Comparison of ENCODE assay signal across 8 mouse cellular contexts in genomic region chr5:65106876-65107772, GRCm38 (mm10). TPM values are rescaled to one million over a fixed set of nuclear protein-coding genes. Genes with fewer than 3 reads are reported as not detected.
DNase-seq lines count a peak whose midpoint lies in the region; ATAC-seq and TF ChIP-seq lines count a peak whose summit lies in the region.

Gene Klhl5 (plus strand): TSS chr5:65107539.

- peak within 1 kb of the TSS; percentile 87 for H3ac ChIP-seq in C2C12 (ENCODE audit: control insufficient read depth, insufficient read length, low read depth)

- ATAC-seq in erythroblast, adult 5-6 weeks (replicated peaks; ENCODE audit: low FRiP score, poor library complexity, severe bottlenecking) = peak; percentile 62
- ATAC-seq in heart, embryonic 11.5 days (replicated peaks; ENCODE audit: insufficient number of reproducible peaks, low FRiP score, low TSS enrichment) = peak; percentile 91
- ATAC-seq in kidney, embryonic 16.5 days (ENCODE audit: low FRiP score, low TSS enrichment) = peak; percentile 98

- peaks cover 13% of the 10 kb centered on the region for H3K4me1 ChIP-seq in heart, embryonic 11.5 days (ENCODE audit: control insufficient read depth, insufficient read depth, low read length)
- peaks cover 26% of the 10 kb centered on the region; the same call in 1 of the 2 replicates for H3K4me1 ChIP-seq in kidney, embryonic 16.5 days (ENCODE audit: insufficient read depth, low read length)

- H3K4me3 ChIP-seq in C2C12 (ENCODE audit: insufficient read depth, poor library complexity, severe bottlenecking) = peak within 1 kb of the TSS; percentile 43
- peak within 1 kb of the TSS; percentile 92 for H3K4me3 ChIP-seq in heart, embryonic 11.5 days (ENCODE audit: low read depth, low read length)
- H3K4me3 ChIP-seq in kidney, embryonic 16.5 days (ENCODE audit: low read length) = peak within 1 kb of the TSS; percentile 85

- TF ChIP-seq CTCF in C2C12 (IDR thresholded peaks at IDR 0.05; ENCODE audit: control insufficient read depth, insufficient read depth, insufficient read length) = no peak

- H3K79me2 ChIP-seq in C2C12 (ENCODE audit: control insufficient read depth, insufficient read depth) = no peaks in the 10 kb centered on the region

- no peaks in the 10 kb centered on the region for H3K9me3 ChIP-seq in heart, embryonic 11.5 days (replicated peaks; ENCODE audit: control insufficient read depth, low read length)
- H3K9me3 ChIP-seq in kidney, embryonic 16.5 days (ENCODE audit: low read length) = no peaks in the 10 kb centered on the region

- H3K36me3 ChIP-seq in C2C12 (ENCODE audit: control insufficient read depth, insufficient read depth) = no peaks in the 10 kb centered on the region
- no peaks in the 10 kb centered on the region for H3K36me3 ChIP-seq in heart, embryonic 11.5 days (ENCODE audit: control insufficient read depth, insufficient read depth, low read length)
- H3K36me3 ChIP-seq in kidney, embryonic 16.5 days (ENCODE audit: insufficient read depth, low read length) = no peaks in the 10 kb centered on the region

- H3K27ac ChIP-seq in heart, embryonic 11.5 days (ENCODE audit: low read depth, low read length) = peak within 1 kb of the TSS; percentile 86
- peak within 1 kb of the TSS; percentile 80 for H3K27ac ChIP-seq in kidney, embryonic 16.5 days (ENCODE audit: low read length)

- peak within 1 kb of the TSS; percentile 82 for H3K4me2 ChIP-seq in heart, embryonic 11.5 days
- peak within 1 kb of the TSS; percentile 78 for H3K4me2 ChIP-seq in kidney, embryonic 16.5 days (replicated peaks; ENCODE audit: low read depth, low read length)

- no peaks in the 10 kb centered on the region for H3K79me3 ChIP-seq in C2C12 (ENCODE audit: low read depth)

- peak within 1 kb of the TSS; percentile 90 for H3K9ac ChIP-seq in heart, embryonic 11.5 days (ENCODE audit: low read depth, low read length)
- peak within 1 kb of the TSS; percentile 89 for H3K9ac ChIP-seq in kidney, embryonic 16.5 days (replicated peaks; ENCODE audit: low read length)

- WGBS in heart, embryonic 11.5 days (ENCODE audit: insufficient replicate concordance) = 4% methylated on average over 29 of the region's 56 CpGs
- WGBS in kidney, embryonic 16.5 days = 4% methylated on average over 43 of the region's 56 CpGs

- DNase-seq in brain, adult 2 months (ENCODE audit: low read depth, low spot score) = peak; percentile 85
- DNase-seq in liver = peak; percentile 91
- peak; percentile 48 to 72 for DNase-seq in monocyte, adult 2 months (ENCODE audit: low read depth in 1 of 2, low spot score in 2 of 2)
- DNase-seq in spleen, postnatal 36 days (ENCODE audit: low spot score in 2 of 2) = peak; percentile 74 to 77

- H3K27me3 ChIP-seq in C2C12 (ENCODE audit: control insufficient read depth, insufficient read depth, insufficient read length) = no peaks in the 10 kb centered on the region
- H3K27me3 ChIP-seq in heart, embryonic 11.5 days (ENCODE audit: control insufficient read depth, insufficient read depth, low read length) = no peaks in the 10 kb centered on the region
- no peaks in the 10 kb centered on the region for H3K27me3 ChIP-seq in kidney, embryonic 16.5 days (ENCODE audit: insufficient read depth, low read length)

TF ChIP-seq in C2C12, 6 proteins besides CTCF, POLR2A, EP300 and RAD21:
- TF ChIP-seq MYOG (IDR thresholded peaks at IDR 0.05; ENCODE audit: control insufficient read depth, extremely low read depth, insufficient read length) = no peak
- no peak for TF ChIP-seq FOSL1 (IDR thresholded peaks at IDR 0.05; ENCODE audit: insufficient read depth, low read length, poor library complexity, severe bottlenecking)
- no peak for TF ChIP-seq CEBPB (IDR thresholded peaks at IDR 0.05; ENCODE audit: low read depth)
- TF ChIP-seq MAX (IDR thresholded peaks at IDR 0.05) = no peak
- no peak for TF ChIP-seq USF1 (IDR thresholded peaks at IDR 0.05; ENCODE audit: low read depth)
- TF ChIP-seq MYOD1 (IDR thresholded peaks at IDR 0.05; ENCODE audit: control insufficient read depth, insufficient read length, low read depth) = no peak

RNA-seq across cellular contexts. Expression of gene Klhl5, which starts in this region (rescaled TPM):
- polyA plus RNA-seq in C2C12 (2012; fragmentation: generic; extraction: Trizol) = 9.9 TPM
- total RNA-seq in erythroblast, adult 5-6 weeks (2015; ENCODE audit: low replicate concordance) = 13.6 and 31.1 TPM in 2 replicates
- total RNA-seq in erythroblast, adult 5-6 weeks (2017; ENCODE audit: low replicate concordance) = 12.9 and 14.5 TPM in 2 replicates
- polyA plus RNA-seq in heart, embryonic 11.5 days (2014; fragmentation: Nextera tagmentation; extraction: Ambion mirVana) = 13.3 and 17.7 TPM in 2 replicates
- polyA plus RNA-seq in kidney, embryonic 16.5 days (2015; fragmentation: Nextera tagmentation; extraction: Ambion mirVana) = 13.7 and 15.8 TPM in 2 replicates

Comparison
In these comparisons a context has a peak if more than half of its experiments do, and no peak if none do; other contexts are left out.
1. Peak in every context shown above with its lines: DNase-seq, ATAC-seq, H3K4me3 ChIP-seq and H3K27ac ChIP-seq.